Mouse (Mus musculus) E14TG2a.4 (cell line): ENCODE results near the gene Cnksr1.

Experiments used
- CTCF ChIP-seq: conservative IDR thresholded peaks from 2 replicates; pipeline ENCODE4 v1.5.1; 2014; ENCODE audit warnings: low read length
- NANOG ChIP-seq: IDR thresholded peaks from 2 replicates; pipeline ENCODE4 v1.6.1; 2014; ENCODE audit warnings: borderline replicate concordance, low read length, mixed read lengths
- POU5F1 ChIP-seq: IDR thresholded peaks from 2 replicates; pipeline ENCODE4 v1.6.1; 2014; ENCODE audit warnings: low read length, borderline replicate concordance

- no peak for TF ChIP-seq NANOG
- no peak for TF ChIP-seq CTCF
- no peak for TF ChIP-seq POU5F1
Measured at GRCm38 (mm10) chr4:134255854-134256253, 17.7 kb upstream of the Cnksr1 start.
